Mouse (Mus musculus) CD4-positive helper T cell, adult 2 months (primary cell): ENCODE data around the gene Nhsl2.
"Not testable (repeated sequence)": the region's sequence is repeated elsewhere in the genome, so short reads cannot be mapped to it uniquely, and the experiment has no call there.

Experiments
- DNase-seq: peaks from one replicate; pipeline ENCODE4 v3.0.0-alpha.2; 2012; ENCODE audit warnings: low read depth, missing footprints, low spot score

The Nhsl2 gene

GRCm38 (mm10) chrX:102081573-102082279 is 232.5 kb downstream of the Nhsl2 start:
- DNase-seq: no peak

GRCm38 (mm10) chrX:102082340-102082739 is 233.2 kb downstream of the Nhsl2 start:
- DNase-seq: no peak

- DNase-seq: no peak
These were observed 236.7 kb downstream of the Nhsl2 start for GRCm38 (mm10) chrX:102085798-102086443.

- no peak for DNase-seq
These were observed 241.4 kb downstream of the Nhsl2 start for GRCm38 (mm10) chrX:102090605-102091004.

GRCm38 (mm10) chrX:102094381-102094904 is 245.3 kb downstream of the Nhsl2 start:
- no peak for DNase-seq

- no peak for DNase-seq
These were observed 252.7 kb downstream of the Nhsl2 start for GRCm38 (mm10) chrX:102101886-102102285.

GRCm38 (mm10) chrX:102103830-102104229 is 254.6 kb downstream of the Nhsl2 start:
- not testable (repeated sequence) for DNase-seq

- DNase-seq: not testable (repeated sequence)
These were observed 260.2 kb downstream of the Nhsl2 start for GRCm38 (mm10) chrX:102109349-102109748.

GRCm38 (mm10) chrX:102115676-102116075 is 266.5 kb downstream of the Nhsl2 start:
- DNase-seq: no peak

- DNase-seq: peak; percentile 96
These were observed 270.1 kb downstream of the Nhsl2 start, which contains the start of gene Pin4 for GRCm38 (mm10) chrX:102119042-102119864. Pin4 (plus strand) TSS chrX:102119447.

- DNase-seq: no peak
These were observed 272.1 kb downstream of the Nhsl2 start for GRCm38 (mm10) chrX:102121321-102121720.

- no peak for DNase-seq
These were observed 292.0 kb downstream of the Nhsl2 start for GRCm38 (mm10) chrX:102141157-102141556.
